Mouse (Mus musculus) lung, embryonic 15.5 days (tissue): Measurements from ENCODE around the gene Phlda3. TPM values are rescaled to one million over a fixed set of nuclear protein-coding genes. Genes with fewer than 3 reads are reported as not detected.

Experiments used
- ATAC-seq: fragments of 200-750 bp; cut with Nextera tagmentation; 2 replicates; pipeline ENCODE4 v1.8.0; 2017; ENCODE audit warnings: moderate number of reproducible peaks, borderline replicate concordance; ENCODE audit not compliant: low FRiP score, low TSS enrichment; ENCODE audit errors: extremely low read depth
- H3K27ac ChIP-seq: fragments of 300-500 bp; sonication (generic); 2 replicates; pipeline ENCODE4 v1.5.1; 2015; ENCODE audit warnings: moderate library complexity, mild to moderate bottlenecking, inconsistent platforms
- H3K27me3 ChIP-seq: fragments of 300-500 bp; sonication (generic); 2 replicates; pipeline ENCODE4 v1.6.1; 2015; ENCODE audit warnings: inconsistent platforms
- H3K36me3 ChIP-seq: fragments of 300-500 bp; sonication (generic); 2 replicates; pipeline ENCODE4 v1.6.1; 2015; ENCODE audit warnings: inconsistent platforms
- H3K4me1 ChIP-seq: fragments of 300-500 bp; sonication (generic); 2 replicates; pipeline ENCODE4 v1.6.1; 2015; ENCODE audit warnings: inconsistent platforms
- H3K4me2 ChIP-seq: fragments of 300-500 bp; sonication (generic); 2 replicates; pipeline ENCODE4 v1.6.1; 2015; ENCODE audit warnings: inconsistent platforms, mild to moderate bottlenecking, moderate library complexity
- H3K4me3 ChIP-seq: fragments of 300-500 bp; sonication (generic); 2 replicates; pipeline ENCODE4 v1.5.1; 2015; ENCODE audit warnings: mild to moderate bottlenecking, inconsistent platforms
- H3K9ac ChIP-seq: fragments of 300-500 bp; sonication (generic); 2 replicates; pipeline ENCODE4 v1.6.1; 2015; ENCODE audit warnings: inconsistent platforms
- H3K9me3 ChIP-seq: fragments of 300-500 bp; sonication (generic); 2 replicates; pipeline ENCODE4 v1.6.1; 2016; ENCODE audit warnings: inconsistent platforms
- WGBS: fragments of 180-500 bp; shearing (Covaris S2); methylation state at CpG from one replicate; pipeline ENCODE4 v1.1.7; 2015; 5-methylcytosine and 5-hydroxymethylcytosine counted together
- polyA plus RNA-seq: library from polyadenylated mRNA; unstranded; fragments of >200 nt; fragmentation: Nextera tagmentation; extraction: Ambion mirVana; gene quantifications from 2 replicates; pipeline ENCODE4 v1.2.1, GENCODE M21; 2015

Gene Phlda3
- polyA plus RNA-seq, 1 experiment from 2014 or later: 79.9 TPM

DNA sequence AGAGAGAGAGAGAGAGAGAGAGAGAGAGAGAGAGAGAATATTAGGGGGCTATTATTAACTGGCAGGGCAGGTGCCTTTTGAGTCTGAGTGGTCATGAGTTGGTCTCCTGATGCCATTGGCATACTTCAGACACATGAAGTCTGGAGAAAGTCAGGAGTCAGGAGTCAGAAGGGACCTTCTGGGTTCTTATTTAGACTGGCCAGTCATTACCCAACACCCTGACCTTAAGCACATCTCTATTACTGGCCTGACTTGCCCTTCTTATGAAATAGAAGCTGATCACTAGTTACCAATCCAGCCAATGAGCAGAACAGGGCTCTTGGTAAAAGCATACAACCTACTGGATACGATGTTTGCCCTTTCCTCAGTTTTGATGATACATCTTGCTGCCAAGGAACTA lies 11.1 kb downstream of the Phlda3 start:
- WGBS: 89% methylated on average over 1 of the region's 1 CpGs
- Histone ChIP-seq H3K4me2 (no peak overlapping the region), H3K4me1 (peaks cover 28% of the 10 kb centered on the region)

DNA sequence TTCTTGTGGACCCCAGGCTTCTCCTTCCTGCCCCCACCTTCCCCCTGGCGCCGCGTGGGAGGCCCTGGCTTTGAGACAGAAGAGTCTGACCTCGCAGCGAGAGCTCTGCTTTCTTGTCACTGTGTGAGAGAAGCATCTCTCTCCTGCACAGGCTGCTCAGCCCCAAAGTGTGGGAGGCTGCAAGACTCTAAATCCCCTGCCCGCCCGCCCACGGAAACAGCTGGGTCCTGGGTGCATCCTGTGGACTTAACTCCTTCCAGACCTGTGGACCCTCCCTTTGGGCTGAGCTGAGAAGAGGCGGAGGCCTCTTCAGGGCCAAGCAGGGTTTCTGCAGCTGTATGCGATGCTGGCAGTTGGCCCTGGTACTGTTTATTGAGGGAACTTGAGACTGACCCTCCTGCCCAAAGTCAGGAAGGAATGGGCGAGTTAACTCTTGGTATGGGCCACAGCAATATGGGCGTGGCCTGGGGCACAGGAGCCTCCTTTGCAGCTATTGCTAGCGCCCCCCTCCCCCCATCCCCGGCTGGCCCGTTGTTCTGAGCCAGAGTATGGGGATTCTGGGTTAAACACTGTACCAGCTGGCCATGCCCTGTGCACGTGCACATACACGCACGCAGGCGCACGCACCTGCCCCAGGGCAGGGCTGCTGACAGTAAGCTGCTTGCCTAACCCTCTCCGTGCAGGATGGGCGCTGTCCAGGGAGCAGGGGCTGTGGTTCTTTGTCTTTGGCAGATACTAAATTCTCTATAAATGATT lies 13.0 kb downstream of the Phlda3 start, which contains the start of gene Tnni1:
Tnni1 (plus strand) TSS at position 655 of the 756 bp plus-strand sequence.
- H3K4me2 ChIP-seq: peak within 1 kb of the TSS; percentile 27; the same call in 1 of the 2 replicates
- WGBS: 11% methylated on average over 22 of the region's 22 CpGs
- no peaks in the 10 kb centered on the region for H3K9me3 ChIP-seq
- no peak within 1 kb of the TSS for H3K4me3 ChIP-seq
- H3K9ac ChIP-seq: no peak within 1 kb of the TSS
- no peaks in the 10 kb centered on the region for H3K36me3 ChIP-seq
- peaks cover 31% of the 10 kb centered on the region for H3K4me1 ChIP-seq
- no peaks in the 10 kb centered on the region for H3K27me3 ChIP-seq
- ATAC-seq: peak; percentile 58
- H3K27ac ChIP-seq: peak within 1 kb of the TSS; percentile 65

More for the DNA sequence above, 11.1 kb downstream of the Phlda3 start:
- H3K27me3 ChIP-seq: no peaks in the 10 kb centered on the region
- no peak overlapping the region for H3K27ac ChIP-seq
- no peaks in the 10 kb centered on the region for H3K36me3 ChIP-seq
- no peak for ATAC-seq
- no peak overlapping the region for H3K4me3 ChIP-seq
- no peaks in the 10 kb centered on the region for H3K9me3 ChIP-seq
- no peak overlapping the region for H3K9ac ChIP-seq

DNA sequence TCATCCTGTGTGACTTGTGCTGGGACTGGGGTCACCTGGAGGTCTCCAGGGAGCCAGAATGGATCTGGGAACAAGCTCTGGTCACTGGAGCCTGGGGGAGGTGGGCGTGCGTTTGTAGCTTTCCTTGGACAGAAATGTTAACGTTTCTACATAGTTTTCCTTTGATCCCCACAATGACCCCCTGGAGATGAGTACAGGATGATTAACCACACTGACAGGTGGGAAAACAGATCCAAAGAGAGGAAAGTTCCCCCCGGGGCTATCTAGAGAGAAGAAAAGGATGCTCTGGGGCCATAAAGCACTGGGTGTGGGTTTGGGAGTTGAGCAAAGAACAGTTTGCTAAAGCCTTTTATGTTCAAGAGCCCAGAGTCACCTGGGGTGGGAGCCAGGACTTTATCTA lies 14.7 kb downstream of the Phlda3 start:
- Histone ChIP-seq H3K9ac (no peak overlapping the region), H3K9me3 (no peaks in the 10 kb centered on the region), H3K4me3 (no peak overlapping the region), H3K4me1 (peaks cover 31% of the 10 kb centered on the region), H3K36me3 (no peaks in the 10 kb centered on the region), H3K27me3 (no peaks in the 10 kb centered on the region), H3K27ac (peak overlapping the region; percentile 65), H3K4me2 (no peak overlapping the region)
- 35% methylated on average over 4 of the region's 4 CpGs for WGBS
- ATAC-seq: no peak

GRCm38 (mm10) chr1:135781220-135781619 lies 15.3 kb downstream of the Phlda3 start:
- no peak overlapping the region for H3K9ac ChIP-seq
- H3K36me3 ChIP-seq: no peaks in the 10 kb centered on the region
- H3K9me3 ChIP-seq: no peaks in the 10 kb centered on the region
- 10% methylated on average over 13 of the region's 13 CpGs for WGBS
- peak overlapping the region; percentile 65 for H3K27ac ChIP-seq
- H3K4me2 ChIP-seq: no peak overlapping the region
- ATAC-seq: peak; percentile 56; the same call in 1 of the 2 replicates
- H3K4me3 ChIP-seq: no peak overlapping the region
- no peaks in the 10 kb centered on the region for H3K27me3 ChIP-seq
- peaks cover 26% of the 10 kb centered on the region for H3K4me1 ChIP-seq

DNA sequence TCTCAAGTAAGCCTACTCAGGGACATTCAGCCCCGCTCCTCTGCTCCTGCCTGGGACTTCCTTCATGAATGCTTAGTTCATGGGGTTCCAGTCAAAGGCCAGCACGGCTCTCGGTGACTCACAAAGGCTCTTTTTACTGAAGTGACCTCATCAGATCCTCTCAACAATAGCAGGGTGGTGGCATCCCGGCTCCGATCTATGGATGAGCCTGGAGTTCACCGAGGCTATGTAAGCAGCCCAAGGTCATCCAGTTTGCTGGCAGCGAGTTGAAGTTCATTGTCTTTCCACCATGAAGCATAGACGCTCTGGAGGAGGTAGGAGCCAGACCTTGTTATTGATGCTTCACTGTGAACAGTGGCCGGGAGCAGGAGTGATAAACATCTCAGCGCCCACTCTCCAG lies 16.9 kb downstream of the Phlda3 start:
- no peak for ATAC-seq
- Histone ChIP-seq H3K27ac (peak overlapping the region; percentile 13), H3K4me3 (no peak overlapping the region), H3K9ac (no peak overlapping the region), H3K27me3 (no peaks in the 10 kb centered on the region), H3K4me2 (no peak overlapping the region), H3K9me3 (no peaks in the 10 kb centered on the region), H3K4me1 (peaks cover 26% of the 10 kb centered on the region), H3K36me3 (no peaks in the 10 kb centered on the region)
- WGBS: 59% methylated on average over 10 of the region's 10 CpGs

GRCm38 (mm10) chr1:135787799-135788198 lies 21.9 kb downstream of the Phlda3 start:
- no peak overlapping the region for H3K27ac ChIP-seq
- WGBS: 49% methylated on average over 3 of the region's 3 CpGs
- no peak overlapping the region for H3K9ac ChIP-seq
- H3K4me2 ChIP-seq: no peak overlapping the region
- H3K4me1 ChIP-seq: peaks cover 2% of the 10 kb centered on the region; the same call in 1 of the 2 replicates
- H3K4me3 ChIP-seq: no peak overlapping the region
- no peak for ATAC-seq
- H3K9me3 ChIP-seq: no peaks in the 10 kb centered on the region
- H3K27me3 ChIP-seq: no peaks in the 10 kb centered on the region
- H3K36me3 ChIP-seq: no peaks in the 10 kb centered on the region

DNA sequence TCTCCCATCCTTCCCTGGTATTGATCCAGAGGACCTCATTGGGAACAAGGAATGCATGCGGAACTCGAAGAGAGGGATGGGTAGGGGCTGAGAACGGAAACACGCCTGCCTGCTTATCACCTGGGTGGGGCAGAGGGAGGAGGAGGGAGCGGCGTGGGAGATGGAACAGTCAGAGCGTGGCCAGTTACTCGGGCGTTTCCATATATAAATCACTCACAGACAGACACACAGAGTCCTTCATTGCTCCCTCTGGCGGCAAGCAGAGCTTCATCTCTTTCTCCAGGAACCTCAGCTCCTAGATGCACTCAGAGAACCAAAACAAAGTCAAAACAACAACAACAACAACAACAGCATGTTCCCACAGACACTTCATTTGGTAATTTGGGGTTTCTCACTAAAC lies 22.8 kb downstream of the Phlda3 start:
- Histone ChIP-seq H3K4me1 (peaks cover 6% of the 10 kb centered on the region), H3K4me3 (no peak overlapping the region), H3K4me2 (peak overlapping the region; percentile 29; the same call in 1 of the 2 replicates), H3K9me3 (no peaks in the 10 kb centered on the region), H3K36me3 (no peaks in the 10 kb centered on the region), H3K9ac (no peak overlapping the region), H3K27ac (no peak overlapping the region), H3K27me3 (no peaks in the 10 kb centered on the region)
- 27% methylated on average over 10 of the region's 10 CpGs for WGBS
- ATAC-seq: no peak

GRCm38 (mm10) chr1:135789815-135790214 lies 23.9 kb downstream of the Phlda3 start:
- no peak overlapping the region for H3K4me3 ChIP-seq
- no peak overlapping the region for H3K9ac ChIP-seq
- peaks cover 17% of the 10 kb centered on the region for H3K4me1 ChIP-seq
- no peaks in the 10 kb centered on the region for H3K36me3 ChIP-seq
- H3K27ac ChIP-seq: no peak overlapping the region
- ATAC-seq: no peak
- no peaks in the 10 kb centered on the region for H3K9me3 ChIP-seq
- no peaks in the 10 kb centered on the region for H3K27me3 ChIP-seq
- WGBS: 12% methylated on average over 5 of the region's 5 CpGs
- H3K4me2 ChIP-seq: no peak overlapping the region

DNA sequence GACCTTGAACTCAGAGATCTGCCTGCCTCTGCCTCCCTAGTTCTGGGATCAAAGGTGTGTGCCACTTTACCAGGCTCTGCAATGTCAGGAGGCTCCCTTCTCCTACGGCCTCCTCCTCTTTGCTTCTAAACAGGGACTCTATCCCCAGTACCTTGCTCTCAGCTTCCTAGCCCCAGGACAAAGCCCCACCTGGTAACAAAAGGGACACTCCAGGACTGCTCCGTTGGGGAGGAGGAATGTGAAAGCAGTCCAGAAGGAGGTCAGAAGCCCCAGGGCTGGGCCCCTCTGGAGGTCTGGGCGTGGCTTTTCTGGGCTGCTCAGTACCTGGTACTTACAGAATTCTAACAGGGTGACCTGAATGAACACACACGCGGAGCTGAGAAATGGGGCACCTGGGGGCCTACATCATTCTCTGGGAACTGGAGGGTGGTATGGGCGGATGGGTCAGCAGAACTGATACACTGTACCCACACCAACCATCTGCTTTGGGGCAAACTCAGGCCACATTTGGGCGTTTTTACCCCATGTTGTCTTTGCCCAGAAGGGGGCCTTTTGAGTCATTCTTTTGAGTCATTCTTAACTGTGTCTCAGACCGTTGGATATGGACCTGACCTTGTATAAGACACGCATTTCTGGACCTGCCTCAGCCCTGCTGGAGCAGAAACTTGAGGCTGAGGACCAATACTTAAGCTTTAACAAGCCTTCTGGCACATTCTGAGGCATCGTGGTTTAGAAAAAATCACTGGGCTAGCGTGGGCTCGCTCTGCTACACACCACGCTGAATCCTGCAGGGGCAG lies 26.4 kb downstream of the Phlda3 start:
- Histone ChIP-seq H3K4me1 (peaks cover 18% of the 10 kb centered on the region), H3K27ac (no peak overlapping the region)
- WGBS: 68% methylated on average over 13 of the region's 13 CpGs

DNA sequence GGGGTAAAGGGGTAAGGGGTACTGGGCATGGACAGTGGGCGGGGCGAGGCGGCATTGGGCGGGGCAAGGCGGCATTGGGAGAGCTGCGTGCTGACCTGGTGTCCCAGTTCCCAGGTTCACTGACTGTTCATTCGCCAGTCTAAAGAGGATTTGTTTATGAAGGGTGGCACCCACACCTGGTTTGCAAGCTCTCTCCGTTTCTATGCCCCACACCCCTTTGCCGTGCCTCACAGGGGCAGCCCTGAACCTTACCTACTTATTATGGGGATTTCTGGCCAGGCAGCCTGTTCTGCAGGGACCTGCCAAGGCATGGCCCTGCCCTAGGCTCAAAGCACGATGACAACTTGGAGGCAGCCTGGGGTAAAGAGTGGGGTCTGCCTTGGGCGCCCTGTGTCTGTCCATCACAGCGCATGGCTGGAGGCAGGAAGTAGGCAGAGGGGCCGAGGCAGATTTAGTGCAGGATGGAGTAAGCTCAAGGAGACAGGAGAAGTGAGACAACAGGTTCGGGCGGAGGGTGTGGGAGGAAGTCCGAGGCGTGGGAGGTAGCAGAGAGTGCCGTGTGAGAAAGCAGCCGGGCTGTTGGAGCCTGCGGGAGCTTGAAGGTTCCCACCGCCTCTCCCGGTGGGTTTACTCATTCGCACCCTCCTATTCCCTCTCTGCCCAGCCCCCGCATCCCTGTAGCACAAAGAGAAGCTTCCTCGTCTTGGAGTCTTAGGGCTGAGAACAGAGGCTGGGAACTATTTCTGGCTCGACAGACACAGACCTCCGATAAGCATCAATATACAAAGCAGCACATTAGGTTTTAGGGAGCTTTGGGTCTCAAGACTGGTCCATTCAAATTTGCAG lies 27.7 kb downstream of the Phlda3 start:
- Histone ChIP-seq H3K36me3 (no peaks in the 10 kb centered on the region), H3K9ac (peak overlapping the region; percentile 25), H3K4me1 (peaks cover 18% of the 10 kb centered on the region), H3K4me3 (peak overlapping the region; percentile 19), H3K9me3 (no peaks in the 10 kb centered on the region), H3K4me2 (peak overlapping the region; percentile 56), H3K27me3 (no peaks in the 10 kb centered on the region), H3K27ac (peak overlapping the region; percentile 74)
- 12% methylated on average over 27 of the region's 27 CpGs for WGBS
- peak; percentile 37; the same call in 1 of the 2 replicates for ATAC-seq

More for the DNA sequence above, 26.4 kb downstream of the Phlda3 start:
- Histone ChIP-seq H3K4me3 (no peak overlapping the region), H3K27me3 (no peaks in the 10 kb centered on the region), H3K9me3 (no peaks in the 10 kb centered on the region), H3K9ac (no peak overlapping the region), H3K36me3 (no peaks in the 10 kb centered on the region), H3K4me2 (no peak overlapping the region)
- no peak for ATAC-seq
